7 mouse cellular contexts compared by ENCODE assay signal in the genomic region with DNA sequence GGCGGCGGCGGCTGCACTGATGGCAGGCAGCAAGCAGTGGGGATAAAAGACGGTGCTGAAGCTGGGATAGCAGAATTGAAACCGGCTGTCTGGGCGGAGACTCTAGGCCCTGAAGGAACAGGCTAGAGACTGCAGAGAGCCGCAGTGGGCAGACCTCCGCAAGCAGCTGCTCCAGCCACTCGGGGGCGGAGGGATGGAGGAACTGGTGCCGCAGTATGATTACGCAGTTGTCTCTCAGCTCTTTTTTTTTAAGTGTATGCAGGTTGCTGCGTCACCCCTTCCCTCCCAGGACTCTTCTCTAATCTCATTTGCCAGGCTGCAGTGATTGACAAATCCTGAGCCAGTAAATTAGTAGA. TPM values are rescaled to one million over a fixed set of nuclear protein-coding genes. Genes with fewer than 3 reads are reported as not detected.
DNase-seq lines count a peak whose midpoint lies in the region; ATAC-seq and TF ChIP-seq lines count a peak whose summit lies in the region.

A gene (minus strand): TSS at position 210 of the 356 bp plus-strand sequence.

- peak within 1 kb of the TSS; percentile 71 for H3K9ac ChIP-seq in hindbrain, embryonic 14.5 days
- peak within 1 kb of the TSS; percentile 73 for H3K9ac ChIP-seq in midbrain, embryonic 13.5 days (replicated peaks)

- H3K9me3 ChIP-seq in hindbrain, embryonic 14.5 days (ENCODE audit: control insufficient read depth, low read length), result no peaks in the 10 kb centered on the region
- H3K9me3 ChIP-seq in midbrain, embryonic 13.5 days, result no peaks in the 10 kb centered on the region

- no peaks in the 10 kb centered on the region for H3K27me3 ChIP-seq in cerebellum, adult 2 months (ENCODE audit: control insufficient read depth, insufficient read depth, low read length)
- H3K27me3 ChIP-seq in hindbrain, embryonic 14.5 days (ENCODE audit: control insufficient read depth, insufficient read depth, low read length), result peaks cover 38% of the 10 kb centered on the region
- peaks cover 33% of the 10 kb centered on the region for H3K27me3 ChIP-seq in midbrain, embryonic 13.5 days

- peak within 1 kb of the TSS; percentile 98 for H3K27ac ChIP-seq in cerebellum, adult 2 months (ENCODE audit: insufficient read depth, low read length)
- peak within 1 kb of the TSS; percentile 93 for H3K27ac ChIP-seq in hindbrain, embryonic 14.5 days
- peak within 1 kb of the TSS; percentile 93 for H3K27ac ChIP-seq in midbrain, embryonic 13.5 days

- intact Hi-C loops in left cerebral cortex, postnatal 14 days (cut with DNase I), result loop anchor here (10.0 kb wide), 1 partner anchor 232 kb away; no protein-coding TSS in a partner anchor

- peak; percentile 79 for TF ChIP-seq POLR2A in cerebellum, adult 2 months (IDR thresholded peaks at IDR 0.05; ENCODE audit: borderline replicate concordance, insufficient read depth, low read length)

- DNase-seq in ZHBTc4 (ENCODE audit: low read depth, low spot score), result peak; percentile 70
- DNase-seq in cerebellum, adult 2 months, result peak; percentile 87 to 92
- DNase-seq in forelimb bud, embryonic 11.5 days (ENCODE audit: low read depth, low spot score), result peak; percentile 34
- peak; percentile 72 for DNase-seq in hindbrain, embryonic 14.5 days (ENCODE audit: low spot score)
- peak; percentile 75 to 84 for DNase-seq in left cerebral cortex, postnatal 14 days (ENCODE audit: low spot score in 2 of 2)
- peak; percentile 6 for DNase-seq in testis, postnatal 14 days (ENCODE audit: low spot score)

- 6% methylated on average over 13 of the region's 13 CpGs for WGBS in cerebellum, adult 2 months
- WGBS in hindbrain, embryonic 14.5 days, result 23% methylated on average over 13 of the region's 13 CpGs
- WGBS in midbrain, embryonic 13.5 days, result 30% methylated on average over 13 of the region's 13 CpGs

- peak; percentile 97 for ATAC-seq in hindbrain, embryonic 14.5 days (ENCODE audit: low FRiP score)
- ATAC-seq in midbrain, embryonic 13.5 days, result peak; percentile 96

- H3K4me3 ChIP-seq in cerebellum, adult 2 months (replicated peaks; ENCODE audit: insufficient read depth, low read depth, low read length), result peak within 1 kb of the TSS; percentile 96
- peak within 1 kb of the TSS; percentile 56 for H3K4me3 ChIP-seq in hindbrain, embryonic 14.5 days (replicated peaks; ENCODE audit: low read length)
- H3K4me3 ChIP-seq in midbrain, embryonic 13.5 days (replicated peaks), result peak within 1 kb of the TSS; percentile 56

- peak within 1 kb of the TSS; percentile 54 for H3K4me2 ChIP-seq in hindbrain, embryonic 14.5 days (replicated peaks)
- H3K4me2 ChIP-seq in midbrain, embryonic 13.5 days (replicated peaks), result peak within 1 kb of the TSS; percentile 52

- H3K4me1 ChIP-seq in cerebellum, adult 2 months (ENCODE audit: control insufficient read depth, insufficient read depth, low read length), result no peaks in the 10 kb centered on the region
- H3K4me1 ChIP-seq in hindbrain, embryonic 14.5 days (replicated peaks; ENCODE audit: control insufficient read depth, insufficient read depth, low read length), result no peaks in the 10 kb centered on the region
- no peaks in the 10 kb centered on the region for H3K4me1 ChIP-seq in midbrain, embryonic 13.5 days (replicated peaks)

- H3K36me3 ChIP-seq in hindbrain, embryonic 14.5 days (replicated peaks; ENCODE audit: control insufficient read depth, insufficient read depth), result no peaks in the 10 kb centered on the region
- H3K36me3 ChIP-seq in midbrain, embryonic 13.5 days, result no peaks in the 10 kb centered on the region

- TF ChIP-seq CTCF in cerebellum, adult 2 months (IDR thresholded peaks at IDR 0.05; ENCODE audit: borderline replicate concordance, insufficient read depth, low read depth, low read length), result no peak

RNA-seq across cellular contexts. Expression of the gene that starts here (rescaled TPM):
- polyA plus RNA-seq in cerebellum, adult 2 months (2012; rRNA removed), result 98.9 and 101 TPM in 2 replicates
- polyA plus RNA-seq in hindbrain, embryonic 14.5 days (2014; fragmentation: Nextera tagmentation; extraction: Ambion mirVana), result 83.2 and 94.3 TPM in 2 replicates
- 10 to 100 TPM; 86.5 to 95.3 TPM for total RNA-seq in left cerebral cortex, postnatal 14 days (2021)
- 62.5 and 71.8 TPM in 2 replicates for polyA plus RNA-seq in midbrain, embryonic 13.5 days (2015; fragmentation: Nextera tagmentation; extraction: Ambion mirVana)

Comparison
In these comparisons a context has a peak if more than half of its experiments do, and no peak if none do; other contexts are left out.
1. Peak in every context shown above with its lines: DNase-seq, ATAC-seq, H3K4me3 ChIP-seq and H3K27ac ChIP-seq.
2. DNase-seq: peak in every context shown above with its lines; median percentile 90 in cerebellum, adult 2 months; 80 in left cerebral cortex, postnatal 14 days; 72 in hindbrain, embryonic 14.5 days; 70 in ZHBTc4; 34 in forelimb bud, embryonic 11.5 days; 6 in testis, postnatal 14 days.